Comparison of ENCODE assay signal across 8 mouse cellular contexts in the genomic region with DNA sequence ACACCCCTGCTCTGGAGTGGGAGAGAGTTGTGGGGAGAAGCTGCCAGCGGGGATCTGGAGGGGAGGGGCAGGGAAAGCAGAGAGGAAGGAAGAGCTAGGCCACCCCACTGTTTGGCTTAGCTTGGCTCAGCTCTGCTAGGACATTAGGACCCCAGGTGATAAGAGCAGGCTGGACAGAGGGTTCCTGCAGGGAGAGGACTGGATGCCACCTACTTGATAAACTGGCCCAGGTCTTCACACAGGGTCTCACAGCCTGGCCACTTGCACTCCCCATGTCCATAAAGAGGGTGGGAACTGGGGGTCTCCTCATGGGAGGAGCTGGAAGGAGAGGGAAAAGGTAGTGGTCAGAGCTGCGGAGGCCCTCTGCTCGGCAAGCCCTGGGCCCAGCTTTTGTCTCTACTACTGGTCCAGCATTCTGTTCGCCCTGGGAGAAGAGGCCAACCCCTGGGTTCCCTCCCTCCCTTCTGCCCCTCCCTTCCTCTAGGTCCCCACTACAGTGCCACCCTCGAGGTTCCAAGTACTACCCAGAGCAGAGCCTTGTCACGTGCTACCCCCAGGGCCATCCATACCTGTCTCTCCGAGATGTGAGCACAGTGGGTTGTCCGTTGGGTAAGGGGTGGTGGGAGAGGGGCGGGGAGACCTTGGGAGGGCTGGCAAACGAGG. TPM values are rescaled to one million over a fixed set of nuclear protein-coding genes. Genes with fewer than 3 reads are reported as not detected.
DNase-seq lines count a peak whose midpoint lies in the region; ATAC-seq lines count a peak whose summit lies in the region.
"Had no signal": no experiment of that assay in that cellular context is flagged by ENCODE, and none has a peak within 500 bp of the region (broad histone marks: within the 10 kb centered on the region; RNA-seq: fewer than 3 reads in every experiment).

No protein-coding gene starts in this region.

- H3K9ac ChIP-seq in liver, embryonic 15.5 days, result no peak overlapping the region
- H3K9ac ChIP-seq in liver, embryonic 11.5 days (ENCODE audit: low read depth, low read length), result no peak overlapping the region
- peak overlapping the region; percentile 76 for H3K9ac ChIP-seq in hindbrain, embryonic 16.5 days (ENCODE audit: low read depth, low read length)
- peak overlapping the region; percentile 68 for H3K9ac ChIP-seq in neural tube, embryonic 13.5 days

- intact Hi-C loops in left cerebral cortex, postnatal 14 days (cut with DNase I), result loop anchor here (5.0 kb wide), 1 partner anchor 44 kb away; the partner anchor contains the start of gene Foxp4

- no peaks in the 10 kb centered on the region for H3K27me3 ChIP-seq in liver, embryonic 15.5 days
- no peaks in the 10 kb centered on the region for H3K27me3 ChIP-seq in liver, embryonic 11.5 days (replicated peaks; ENCODE audit: control insufficient read depth, insufficient read depth, low read length)
- H3K27me3 ChIP-seq in forebrain, embryonic 10.5 days (ENCODE audit: poor library complexity, severe bottlenecking), result peaks cover 76% of the 10 kb centered on the region
- H3K27me3 ChIP-seq in hindbrain, embryonic 16.5 days (replicated peaks; ENCODE audit: control insufficient read depth, insufficient read depth, low read length), result no peaks in the 10 kb centered on the region; the same call in none of the 2 replicates
- peaks cover 34% of the 10 kb centered on the region for H3K27me3 ChIP-seq in neural tube, embryonic 13.5 days
- H3K27me3 ChIP-seq: Patski had no signal

- 0 out of 2 replicates have a peak overlapping the region, but pooled peaks have one; percentile 18 for H3K4me2 ChIP-seq in liver, embryonic 15.5 days
- H3K4me2 ChIP-seq in liver, embryonic 11.5 days, result no peak overlapping the region
- peak overlapping the region; percentile 66 for H3K4me2 ChIP-seq in hindbrain, embryonic 16.5 days (ENCODE audit: low read length)
- H3K4me2 ChIP-seq in neural tube, embryonic 13.5 days, result peak overlapping the region; percentile 69

- WGBS in liver, embryonic 15.5 days (ENCODE audit: insufficient replicate concordance), result 61% methylated on average over 9 of the region's 10 CpGs
- 52% methylated on average over 10 of the region's 10 CpGs for WGBS in liver, embryonic 11.5 days
- 13% methylated on average over 10 of the region's 10 CpGs for WGBS in forebrain, embryonic 10.5 days
- WGBS in hindbrain, embryonic 16.5 days, result 18% methylated on average over 10 of the region's 10 CpGs
- 17% methylated on average over 10 of the region's 10 CpGs for WGBS in neural tube, embryonic 13.5 days

- peaks cover 19% of the 10 kb centered on the region for H3K4me1 ChIP-seq in liver, embryonic 15.5 days (replicated peaks)
- H3K4me1 ChIP-seq in liver, embryonic 11.5 days (replicated peaks; ENCODE audit: control insufficient read depth, insufficient read depth, low read length), result peaks cover 30% of the 10 kb centered on the region
- peaks cover 100% of the 10 kb centered on the region for H3K4me1 ChIP-seq in forebrain, embryonic 10.5 days
- H3K4me1 ChIP-seq in hindbrain, embryonic 16.5 days (ENCODE audit: control insufficient read depth, insufficient read depth, low read depth, low read length), result peaks cover 30% of the 10 kb centered on the region
- H3K4me1 ChIP-seq in neural tube, embryonic 13.5 days (replicated peaks), result peaks cover 71% of the 10 kb centered on the region

- no peak overlapping the region for H3K4me3 ChIP-seq in liver, embryonic 15.5 days (replicated peaks)
- H3K4me3 ChIP-seq in liver, embryonic 11.5 days (ENCODE audit: low read depth, low read length), result no peak overlapping the region
- peak overlapping the region; percentile 32 for H3K4me3 ChIP-seq in forebrain, embryonic 10.5 days
- H3K4me3 ChIP-seq in hindbrain, embryonic 16.5 days (ENCODE audit: low read length), result peak overlapping the region; percentile 46
- H3K4me3 ChIP-seq in neural tube, embryonic 13.5 days, result peak overlapping the region; percentile 42

- H3K36me3 ChIP-seq in liver, embryonic 15.5 days (replicated peaks), result peaks cover 8% of the 10 kb centered on the region; the same call in 1 of the 2 replicates
- peaks cover 23% of the 10 kb centered on the region; the same call in 1 of the 2 replicates for H3K36me3 ChIP-seq in liver, embryonic 11.5 days (ENCODE audit: control insufficient read depth, insufficient read depth, low read length)
- peaks cover 93% of the 10 kb centered on the region for H3K36me3 ChIP-seq in forebrain, embryonic 10.5 days (replicated peaks)
- H3K36me3 ChIP-seq in hindbrain, embryonic 16.5 days (ENCODE audit: control insufficient read depth, insufficient read depth, low read length), result 0 out of 2 replicates have a peak, but pooled peaks cover 6% of the 10 kb centered on the region
- peaks cover 12% of the 10 kb centered on the region; the same call in 1 of the 2 replicates for H3K36me3 ChIP-seq in neural tube, embryonic 13.5 days

- H3K9me3 ChIP-seq in liver, embryonic 15.5 days (replicated peaks), result no peaks in the 10 kb centered on the region
- H3K9me3 ChIP-seq in liver, embryonic 11.5 days (ENCODE audit: control insufficient read depth, low read length), result no peaks in the 10 kb centered on the region
- H3K9me3 ChIP-seq in forebrain, embryonic 10.5 days, result no peaks in the 10 kb centered on the region
- no peaks in the 10 kb centered on the region for H3K9me3 ChIP-seq in hindbrain, embryonic 16.5 days (ENCODE audit: control insufficient read depth, low read length)
- H3K9me3 ChIP-seq in neural tube, embryonic 13.5 days, result no peaks in the 10 kb centered on the region

- DNase-seq in liver, embryonic 11.5 days (ENCODE audit: low spot score), result no peak
- DNase-seq in forebrain, embryonic 10.5 days (ENCODE audit: extremely low spot score, low spot score), result peak; percentile 46
- DNase-seq in right cerebral cortex, adult 18-20 months, result no peak
- no peak for DNase-seq in left cerebral cortex, postnatal 14 days (ENCODE audit: low spot score in 2 of 2)

- no peak overlapping the region for H3K27ac ChIP-seq in liver, embryonic 15.5 days (replicated peaks)
- no peak overlapping the region; the same call in 1 of the 2 replicates for H3K27ac ChIP-seq in liver, embryonic 11.5 days (ENCODE audit: low read depth, low read length)
- H3K27ac ChIP-seq in forebrain, embryonic 10.5 days, result peak overlapping the region; percentile 83
- H3K27ac ChIP-seq in hindbrain, embryonic 16.5 days (ENCODE audit: low read depth, low read length), result peak overlapping the region; percentile 83
- H3K27ac ChIP-seq in neural tube, embryonic 13.5 days (replicated peaks), result peak overlapping the region; percentile 84

- no peak for ATAC-seq in liver, embryonic 15.5 days (ENCODE audit: insufficient read depth)
- no peak for ATAC-seq in liver, embryonic 11.5 days (replicated peaks; ENCODE audit: low FRiP score)
- peak; percentile 27 for ATAC-seq in hindbrain, embryonic 16.5 days
- peak; percentile 19 for ATAC-seq in neural tube, embryonic 13.5 days (ENCODE audit: low read depth)
- ATAC-seq: Patski had no signal

RNA-seq across cellular contexts. Expression of gene Mdfi, which starts 43.4 kb away (rescaled TPM):
- 0.76 and 1.2 TPM in 2 replicates for polyA plus RNA-seq in liver, embryonic 15.5 days (2015; fragmentation: Nextera tagmentation; extraction: Ambion mirVana)
- polyA plus RNA-seq in liver, embryonic 11.5 days (2014; fragmentation: Nextera tagmentation; extraction: Ambion mirVana), result 15.9 and 16.3 TPM in 2 replicates
- 13.1 and 13.2 TPM in 2 replicates for polyA plus RNA-seq in forebrain, embryonic 10.5 days (2016; fragmentation: Nextera tagmentation; extraction: Ambion mirVana)
- polyA plus RNA-seq in hindbrain, embryonic 16.5 days (2015; fragmentation: Nextera tagmentation; extraction: Ambion mirVana), result 2.7 and 3.9 TPM in 2 replicates
- 3.6 and 4.7 TPM in 2 replicates for polyA plus RNA-seq in neural tube, embryonic 13.5 days (2015; fragmentation: Nextera tagmentation; extraction: Ambion mirVana)
- 1 to 10 TPM in 1 of 2 experiments, under 1 TPM in 1; 0.77 to 1.6 TPM for total RNA-seq in left cerebral cortex, postnatal 14 days (2021)
- polyA plus RNA-seq: Patski had no signal

RNA-seq across cellular contexts. Expression of gene Foxp4, which starts 46.6 kb away (rescaled TPM):
- 4.6 and 4.8 TPM in 2 replicates for polyA plus RNA-seq in liver, embryonic 15.5 days (2015; fragmentation: Nextera tagmentation; extraction: Ambion mirVana)
- polyA plus RNA-seq in liver, embryonic 11.5 days (2014; fragmentation: Nextera tagmentation; extraction: Ambion mirVana), result 21.3 and 21.6 TPM in 2 replicates
- 16.6 and 18.0 TPM in 2 replicates for polyA plus RNA-seq in forebrain, embryonic 10.5 days (2016; fragmentation: Nextera tagmentation; extraction: Ambion mirVana)
- 27.4 and 31.8 TPM in 2 replicates for polyA plus RNA-seq in hindbrain, embryonic 16.5 days (2015; fragmentation: Nextera tagmentation; extraction: Ambion mirVana)
- polyA plus RNA-seq in neural tube, embryonic 13.5 days (2015; fragmentation: Nextera tagmentation; extraction: Ambion mirVana), result 17.2 and 18.5 TPM in 2 replicates
- total RNA-seq in left cerebral cortex, postnatal 14 days (2021), result 10 to 100 TPM; 43.1 to 55.1 TPM

Comparison
In these comparisons a context has a peak if more than half of its experiments do, and no peak if none do; other contexts are left out.
1. ATAC-seq: peak in hindbrain, embryonic 16.5 days (single experiment) and neural tube, embryonic 13.5 days (single experiment); none in liver, embryonic 15.5 days (single experiment) and liver, embryonic 11.5 days (single experiment).
2. H3K27ac ChIP-seq: peak in forebrain, embryonic 10.5 days (single experiment), hindbrain, embryonic 16.5 days (single experiment) and neural tube, embryonic 13.5 days (single experiment); none in liver, embryonic 15.5 days (single experiment) and liver, embryonic 11.5 days (single experiment).
3. H3K4me3 ChIP-seq: peak in forebrain, embryonic 10.5 days (single experiment), hindbrain, embryonic 16.5 days (single experiment) and neural tube, embryonic 13.5 days (single experiment); none in liver, embryonic 15.5 days (single experiment) and liver, embryonic 11.5 days (single experiment).
4. H3K9ac ChIP-seq: peak in hindbrain, embryonic 16.5 days (single experiment) and neural tube, embryonic 13.5 days (single experiment); none in liver, embryonic 15.5 days (single experiment) and liver, embryonic 11.5 days (single experiment).